Mouse (Mus musculus) thymus, postnatal 0 days (tissue): Measurements from ENCODE around the gene Cpm. TPM values are rescaled to one million over a fixed set of nuclear protein-coding genes. Genes with fewer than 3 reads are reported as not detected.
"Not testable (repeated sequence)": the region's sequence is repeated elsewhere in the genome, so short reads cannot be mapped to it uniquely, and the experiment has no call there.

Experiments
- DNase-seq: peaks from one replicate; pipeline ENCODE4 v3.0.0-alpha.2; 2015; ENCODE audit warnings: low spot score
- polyA plus RNA-seq: library from polyadenylated mRNA; unstranded; fragments of >200 nt; fragmentation: Nextera tagmentation; extraction: Ambion mirVana; gene quantifications from 2 replicates; pipeline ENCODE4 v1.2.1, GENCODE M21; 2015

The Cpm gene
- polyA plus RNA-seq, 1 experiment from 2014 or later, result 3.5 TPM

- DNase-seq, result no peak
Measured at GRCm38 (mm10) chr10:117712191-117712754, 83.0 kb downstream of the Cpm start.

GRCm38 (mm10) chr10:117712871-117713270 lies 83.6 kb downstream of the Cpm start:
- no peak for DNase-seq

- DNase-seq, result no peak
Measured at GRCm38 (mm10) chr10:117713466-117713865, 84.2 kb downstream of the Cpm start.

GRCm38 (mm10) chr10:117714048-117714545 lies 84.8 kb downstream of the Cpm start:
- no peak for DNase-seq

GRCm38 (mm10) chr10:117714928-117715500 lies 85.7 kb downstream of the Cpm start:
- DNase-seq, result no peak

- not testable (repeated sequence) for DNase-seq
Measured at GRCm38 (mm10) chr10:117715654-117716053, 86.4 kb downstream of the Cpm start.

GRCm38 (mm10) chr10:117716686-117717085 lies 87.4 kb downstream of the Cpm start:
- no peak for DNase-seq

GRCm38 (mm10) chr10:117717583-117717982 lies 88.3 kb downstream of the Cpm start:
- no peak for DNase-seq

- DNase-seq, result no peak
Measured at GRCm38 (mm10) chr10:117718161-117719119, 89.1 kb downstream of the Cpm start.

GRCm38 (mm10) chr10:117724136-117724718 lies 94.9 kb downstream of the Cpm start:
- no peak for DNase-seq

GRCm38 (mm10) chr10:117724804-117725361 lies 95.6 kb downstream of the Cpm start:
- no peak for DNase-seq

- no peak for DNase-seq
Measured at GRCm38 (mm10) chr10:117725671-117726070, 96.4 kb downstream of the Cpm start.

GRCm38 (mm10) chr10:117726350-117726749 lies 97.0 kb downstream of the Cpm start:
- no peak for DNase-seq

- no peak for DNase-seq
Measured at GRCm38 (mm10) chr10:117726888-117727385, 97.6 kb downstream of the Cpm start.

GRCm38 (mm10) chr10:117727518-117728110 lies 98.3 kb downstream of the Cpm start:
- no peak for DNase-seq

GRCm38 (mm10) chr10:117728574-117728973 lies 99.3 kb downstream of the Cpm start:
- DNase-seq, result no peak

GRCm38 (mm10) chr10:117729139-117729814 lies 100.0 kb downstream of the Cpm start:
- no peak for DNase-seq

GRCm38 (mm10) chr10:117730140-117730539 lies 100.8 kb downstream of the Cpm start:
- DNase-seq, result no peak

- no peak for DNase-seq
Measured at GRCm38 (mm10) chr10:117730637-117731203, 101.4 kb downstream of the Cpm start.
